Mouse (Mus musculus) CH12.LX (cell line): ENCODE data around the gene Dcp1b. TPM values are rescaled to one million over a fixed set of nuclear protein-coding genes. Genes with fewer than 3 reads are reported as not detected.

Source experiments
- DNase-seq: peaks from one replicate; pipeline ENCODE4 v3.0.0-alpha.2; 2013; ENCODE audit errors: extremely low read depth
- H3K27ac ChIP-seq: 2 replicates; pipeline ENCODE4 v1.5.1; 2012; ENCODE audit warnings: low read depth, mild to moderate bottlenecking, control low read depth, moderate library complexity; ENCODE audit not compliant: insufficient read depth
- H3K27me3 ChIP-seq: replicated peaks from 2 replicates; pipeline ENCODE3; 2012; ENCODE audit warnings: inconsistent platforms
- H3K36me3 ChIP-seq, 2 experiments: replicated peaks in 1 of 2; 2 replicates each; pipeline versions ENCODE3 to v1.6.1; 2012; ENCODE audit warnings: inconsistent platforms in 1 of 2, low read length in 1 of 2, mild to moderate bottlenecking in 1 of 2, mixed read lengths in 1 of 2, moderate library complexity in 1 of 2; ENCODE audit not compliant: control insufficient read depth in 1 of 2, insufficient read depth in 1 of 2
- H3K4me1 ChIP-seq, 2 experiments: 2 replicates each; pipeline ENCODE4 v1.6.1; 2012; ENCODE audit warnings: inconsistent platforms in 1 of 2, moderate library complexity in 1 of 2; ENCODE audit not compliant: insufficient read depth in 2 of 2, control insufficient read depth in 1 of 2
- H3K4me2 ChIP-seq: 2 replicates; pipeline ENCODE4 v1.6.1; 2012; ENCODE audit warnings: low read depth, mild to moderate bottlenecking, control low read depth; ENCODE audit not compliant: poor library complexity, insufficient read depth, severe bottlenecking
- H3K4me3 ChIP-seq, 3 experiments: fragments of 150-350 bp in 1 of 3; sonication (generic) in 1 of 3; replicated peaks in 1 of 3; 2 replicates each; pipeline versions ENCODE3 to v1.5.1; 2011 to 2012; ENCODE audit warnings: low read depth in 2 of 3, low read length in 2 of 3, mild to moderate bottlenecking in 2 of 3, moderate library complexity in 2 of 3, control low read depth in 1 of 3, improper control_type of control experiment in 1 of 3, inconsistent platforms in 1 of 3, mixed read lengths in 1 of 3; ENCODE audit not compliant: poor library complexity in 1 of 3
- H3K79me2 ChIP-seq: replicated peaks from 2 replicates; pipeline ENCODE4 v1.6.1; 2012; ENCODE audit warnings: mild to moderate bottlenecking, moderate library complexity; ENCODE audit not compliant: control insufficient read depth, poor library complexity, insufficient read depth, severe bottlenecking; ENCODE audit errors: extremely low read depth
- H3K9ac ChIP-seq: 2 replicates; pipeline ENCODE4 v1.6.1; 2012; ENCODE audit warnings: low read depth, mild to moderate bottlenecking, control low read depth, moderate library complexity; ENCODE audit not compliant: insufficient read depth
- H3K9me3 ChIP-seq: replicated peaks from 2 replicates; pipeline ENCODE3; 2012; ENCODE audit warnings: low read length, inconsistent platforms, mixed read lengths
- CHD2 ChIP-seq: IDR thresholded peaks from 2 replicates; pipeline ENCODE4 v1.6.1; 2011; ENCODE audit warnings: low read length, improper control_type of control experiment
- ELF1 ChIP-seq: IDR thresholded peaks from 2 replicates; pipeline ENCODE4 v1.6.1; 2014; ENCODE audit warnings: low read depth, mild to moderate bottlenecking, inconsistent platforms, low read length, improper control_type of control experiment
- EP300 ChIP-seq: IDR thresholded peaks from 2 replicates; pipeline ENCODE4 v1.6.1; 2011; ENCODE audit warnings: low read length, improper control_type of control experiment
- GABPA ChIP-seq: IDR thresholded peaks from 2 replicates; pipeline ENCODE4 v1.6.1; 2012; ENCODE audit warnings: low read depth, low read length, improper control_type of control experiment, inconsistent platforms; ENCODE audit not compliant: insufficient replicate concordance
- JUN ChIP-seq: IDR thresholded peaks from 2 replicates; pipeline ENCODE4 v1.6.1; 2011; ENCODE audit warnings: low read depth, mild to moderate bottlenecking, low read length, improper control_type of control experiment, moderate library complexity; ENCODE audit not compliant: insufficient read depth
- KAT2A ChIP-seq: IDR thresholded peaks from 2 replicates; pipeline ENCODE4 v1.6.1; 2012; ENCODE audit warnings: low read length, improper control_type of control experiment, inconsistent platforms; ENCODE audit not compliant: insufficient replicate concordance
- MAFK ChIP-seq: IDR thresholded peaks from 2 replicates; pipeline ENCODE4 v1.6.1; 2011; ENCODE audit warnings: low read length, improper control_type of control experiment; ENCODE audit not compliant: insufficient replicate concordance
- MEF2A ChIP-seq: IDR thresholded peaks from 2 replicates; pipeline ENCODE4 v1.6.1; 2014; ENCODE audit warnings: low read depth, mild to moderate bottlenecking, inconsistent platforms, low read length, improper control_type of control experiment, borderline replicate concordance
- POLR2AphosphoS2 ChIP-seq: IDR thresholded peaks from 2 replicates; pipeline ENCODE4 v1.6.1; 2011; ENCODE audit warnings: low read depth, low read length, improper control_type of control experiment
- RAD21 ChIP-seq: IDR thresholded peaks from 2 replicates; pipeline ENCODE4 v1.6.1; 2011; ENCODE audit warnings: low read depth, mild to moderate bottlenecking, low read length, improper control_type of control experiment, moderate library complexity
- RCOR1 ChIP-seq: conservative IDR thresholded peaks from 2 replicates; pipeline ENCODE4 v1.6.1; 2012; ENCODE audit warnings: low read depth, mild to moderate bottlenecking, inconsistent platforms, low read length, improper control_type of control experiment
- SIN3A ChIP-seq: IDR thresholded peaks from 2 replicates; pipeline ENCODE4 v1.6.1; 2012; ENCODE audit warnings: low read length, improper control_type of control experiment, inconsistent platforms
- TBP ChIP-seq: conservative IDR thresholded peaks from 2 replicates; pipeline ENCODE4 v1.6.1; 2011; ENCODE audit warnings: low read depth, low read length, improper control_type of control experiment
- UBTF ChIP-seq: IDR thresholded peaks from 2 replicates; pipeline ENCODE4 v1.6.1; 2012; ENCODE audit warnings: low read depth, mild to moderate bottlenecking, inconsistent platforms, low read length, improper control_type of control experiment, moderate library complexity
- USF1 ChIP-seq: IDR thresholded peaks from 2 replicates; pipeline ENCODE4 v1.6.1; 2014; ENCODE audit warnings: low read depth, mild to moderate bottlenecking, inconsistent platforms, low read length, improper control_type of control experiment
- USF2 ChIP-seq: conservative IDR thresholded peaks from 2 replicates; pipeline ENCODE4 v1.6.1; 2011; ENCODE audit warnings: low read depth, low read length, improper control_type of control experiment
- ZC3H11A ChIP-seq: IDR thresholded peaks from 2 replicates; pipeline ENCODE4 v1.6.1; 2012; ENCODE audit warnings: low read depth, mild to moderate bottlenecking, inconsistent platforms, low read length, improper control_type of control experiment
- ZKSCAN1 ChIP-seq: IDR thresholded peaks from 2 replicates; pipeline ENCODE4 v1.6.1; 2012; ENCODE audit warnings: low read depth, inconsistent platforms, low read length, improper control_type of control experiment, borderline replicate concordance
- ZMIZ1 ChIP-seq: IDR thresholded peaks from 2 replicates; pipeline ENCODE4 v1.6.1; 2012; ENCODE audit warnings: low read depth, mild to moderate bottlenecking, inconsistent platforms, low read length, improper control_type of control experiment
- ZNF384 ChIP-seq: IDR thresholded peaks from 2 replicates; pipeline ENCODE4 v1.6.1; 2012; ENCODE audit warnings: low read depth, low read length, improper control_type of control experiment, inconsistent platforms
- dilution Hi-C: fragments of 300-500 bp; cut with MboI; formaldehyde crosslinking; loops from 2 replicates; pipeline ENCODE4 v1.14.3; 2020; ENCODE audit warnings: low sequenced_read_pairs; ENCODE audit not compliant: extremely low pct_unique_long_range_greater_than_20kb, extremely low pct_ligation_motif_present
- in situ Hi-C: fragments of 300-500 bp; cut with MboI; formaldehyde crosslinking; loops from 3 replicates; pipeline ENCODE4 v1.14.3; 2019; ENCODE audit warnings: low sequenced_read_pairs, low pct_ligation_motif_present, low pct_unique_long_range_greater_than_20kb, mixed read lengths
- polyA plus RNA-seq: library from polyadenylated mRNA; unstranded; fragments of >175 nt; gene quantifications from 2 replicates; pipeline ENCODE4 v1.2.1, GENCODE M21; 2012; ENCODE audit warnings: low read depth; ENCODE audit not compliant: insufficient read length
- total RNA-seq, 2 experiments: library from RNA; depleted of rRNA; stranded (reverse); fragments of 300-350 nt in 1 of 2; fragments of >200 nt in 1 of 2; gene quantifications; 2 replicates each; pipeline ENCODE4 v1.2.3; 2012 to 2014

Dcp1b gene
- total and polyA plus RNA-seq, 3 experiments = 1.6 to 2.5 (median 2.2) TPM

GRCm38 (mm10) chr6:119224451-119225195 lies 49.6 kb downstream of the Dcp1b start:
- H3K9ac ChIP-seq = no peak overlapping the region

GRCm38 (mm10) chr6:119225226-119225625 lies 50.2 kb downstream of the Dcp1b start:
- no peak overlapping the region for H3K4me2 ChIP-seq
- no peak overlapping the region for H3K27ac ChIP-seq
- H3K79me2 ChIP-seq = no peaks in the 10 kb centered on the region
- H3K36me3 ChIP-seq = peaks cover 0 to 3% of the 10 kb centered on the region in 2 experiments
- H3K4me3 ChIP-seq = no peak overlapping the region
- H3K27me3 ChIP-seq = peaks cover 35% of the 10 kb centered on the region
- H3K9me3 ChIP-seq = no peaks in the 10 kb centered on the region
- no peak for DNase-seq
- dilution Hi-C loops = no loop called here
- peaks cover 0 to 6% of the 10 kb centered on the region in 2 experiments; a peak in 1 of 4 replicates for H3K4me1 ChIP-seq
- no peak for TF ChIP-seq CHD2
- TF ChIP-seq ZNF384 = no peak
- no peak for TF ChIP-seq ELF1
- TF ChIP-seq TBP = no peak
- TF ChIP-seq RCOR1 = no peak
- TF ChIP-seq ZMIZ1 = no peak
- TF ChIP-seq RAD21 = no peak
- TF ChIP-seq POLR2AphosphoS2 = no peak
- TF ChIP-seq, all 38 proteins: peak for 0
- H3K9ac ChIP-seq = no peak overlapping the region
- in situ Hi-C loops = loop anchor here (5.0 kb wide), 1 partner anchor 122 kb away; no protein-coding TSS in a partner anchor

More at GRCm38 (mm10) chr6:119224451-119225195, 49.6 kb downstream of the Dcp1b start:
- Histone ChIP-seq H3K4me2 (no peak overlapping the region), H3K79me2 (no peaks in the 10 kb centered on the region), H3K27me3 (peaks cover 34% of the 10 kb centered on the region), H3K4me3 (no peak overlapping the region), H3K4me1 (peaks cover 0 to 6% of the 10 kb centered on the region in 2 experiments; a peak in 1 of 4 replicates), H3K9me3 (no peaks in the 10 kb centered on the region)
- dilution Hi-C loops (no loop called here), in situ Hi-C loops (loop anchor here (5.0 kb wide), 2 partner anchors 123 to 203 kb away; no protein-coding TSS in a partner anchor)
- no peak for DNase-seq
- TF ChIP-seq ZC3H11A (no peak), ZMIZ1 (no peak), MEF2A (no peak), USF1 (no peak), UBTF (no peak), POLR2AphosphoS2 (no peak), EP300 (no peak), MAFK (no peak), SIN3A (no peak), JUN (no peak), GABPA (no peak), ZKSCAN1 (no peak), KAT2A (no peak), USF2 (no peak)
- TF ChIP-seq, all 38 proteins: peak for 0
- H3K27ac ChIP-seq = no peak overlapping the region
- peaks cover 0 to 5% of the 10 kb centered on the region in 2 experiments for H3K36me3 ChIP-seq
